Mouse (Mus musculus) liver, embryonic 14.5 days (tissue): ENCODE data around the gene Acvr1. TPM values are rescaled to one million over a fixed set of nuclear protein-coding genes. Genes with fewer than 3 reads are reported as not detected.
A peak's percentile ranks its signal among the peaks of the same experiment; 100 is the strongest.

Experiments
- ATAC-seq: fragments of 200-750 bp; cut with Nextera tagmentation; 2 replicates; pipeline ENCODE4 v1.8.0; 2017; ENCODE audit warnings: moderate number of reproducible peaks, mild to moderate bottlenecking, moderate library complexity; ENCODE audit not compliant: insufficient read depth
- DNase-seq, 3 experiments: peaks; one replicate each; pipeline ENCODE4 v3.0.0-alpha.2; 2012 to 2013; ENCODE audit warnings: low read depth in 3 of 3, low spot score in 3 of 3
- H3K27ac ChIP-seq: fragments of 300-500 bp; sonication (generic); 2 replicates; pipeline ENCODE4 v1.5.1; 2014; ENCODE audit warnings: moderate library complexity, mild to moderate bottlenecking, control low read depth, inconsistent platforms
- H3K27me3 ChIP-seq: fragments of 300-500 bp; sonication (generic); 2 replicates; pipeline ENCODE4 v1.6.1; 2014; ENCODE audit warnings: mild to moderate bottlenecking, low read length, moderate library complexity; ENCODE audit not compliant: control insufficient read depth, insufficient read depth
- H3K36me3 ChIP-seq: fragments of 300-500 bp; sonication (generic); replicated peaks from 2 replicates; pipeline ENCODE4 v1.6.1; 2014; ENCODE audit warnings: low read depth; ENCODE audit not compliant: control insufficient read depth, insufficient read depth
- H3K4me1 ChIP-seq, 2 experiments: fragments of 200-500 bp in 1 of 2; fragments of 300-500 bp in 1 of 2; sonication (generic) in 1 of 2; replicated peaks; 2 replicates each; pipeline ENCODE4 v1.6.1; 2012 to 2014; ENCODE audit warnings: antibody characterized with exemption in 1 of 2, inconsistent platforms in 1 of 2, low read length in 1 of 2; ENCODE audit not compliant: control insufficient read depth in 2 of 2, insufficient read depth in 2 of 2
- H3K4me2 ChIP-seq: fragments of 300-500 bp; sonication (generic); 2 replicates; pipeline ENCODE4 v1.6.1; 2014; ENCODE audit warnings: low read depth, mild to moderate bottlenecking, control low read depth, moderate library complexity
- H3K4me3 ChIP-seq, 2 experiments: fragments of 200-500 bp in 1 of 2; fragments of 300-500 bp in 1 of 2; sonication (generic) in 1 of 2; 2 replicates each; pipeline ENCODE4 v1.5.1; 2012 to 2014; ENCODE audit warnings: low read depth in 2 of 2, low read length in 2 of 2, mild to moderate bottlenecking in 2 of 2, control low read depth in 1 of 2, inconsistent platforms in 1 of 2, moderate library complexity in 1 of 2; ENCODE audit not compliant: insufficient read depth in 1 of 2
- H3K9ac ChIP-seq: fragments of 300-500 bp; sonication (generic); replicated peaks from 2 replicates; pipeline ENCODE4 v1.6.1; 2014; ENCODE audit warnings: mild to moderate bottlenecking, control low read depth, moderate library complexity
- H3K9me3 ChIP-seq: fragments of 300-500 bp; sonication (generic); 2 replicates; pipeline ENCODE4 v1.6.1; 2016; ENCODE audit warnings: low read length, mixed read lengths; ENCODE audit not compliant: control insufficient read depth
- CTCF ChIP-seq: IDR thresholded peaks from 2 replicates; pipeline ENCODE4 v1.5.1; 2016; ENCODE audit warnings: antibody characterized with exemption, low read depth, control low read depth
- EP300 ChIP-seq: IDR thresholded peaks from 2 replicates; pipeline ENCODE4 v1.6.1; 2016; ENCODE audit warnings: antibody characterized with exemption, low read depth
- WGBS: fragments of 180-500 bp; shearing (Covaris S2); extraction: QIAGEN DNeasy Blood & Tissue Kit; methylation state at CpG from one replicate; pipeline ENCODE4 v1.1.7; 2014; ENCODE audit not compliant: insufficient replicate concordance; 5-methylcytosine and 5-hydroxymethylcytosine counted together
- polyA plus RNA-seq, 2 experiments: library from polyadenylated mRNA; depleted of rRNA in 1 of 2; stranded (reverse) in 1 of 2; unstranded in 1 of 2; fragments of >200 nt; fragmentation: Nextera tagmentation in 1 of 2; extraction: Ambion mirVana in 1 of 2; gene quantifications; 2 replicates each; pipeline versions ENCODE4 v1.2.1 to v1.2.3; 2012 to 2014

Acvr1 gene
- polyA plus RNA-seq, 2 experiments = 2.0 to 3.3 TPM

GRCm38 (mm10) chr2:58513212-58513611 lies 53.7 kb downstream of the Acvr1 start:
- Histone ChIP-seq H3K4me1 (peaks cover 0 to 10% of the 10 kb centered on the region in 2 experiments; a peak in 1 of 4 replicates), H3K27me3 (no peaks in the 10 kb centered on the region), H3K4me3 (no peak overlapping the region), H3K4me2 (no peak overlapping the region), H3K9ac (no peak overlapping the region), H3K9me3 (no peaks in the 10 kb centered on the region), H3K36me3 (no peaks in the 10 kb centered on the region), H3K27ac (no peak overlapping the region)
- 37% methylated on average over 3 of the region's 3 CpGs for WGBS
- ATAC-seq = peak; percentile 35
- no peak for TF ChIP-seq CTCF
- no peak for TF ChIP-seq EP300
- no peak for DNase-seq

- no peak overlapping the region for H3K9ac ChIP-seq
- no peak overlapping the region for H3K27ac ChIP-seq
- H3K4me1 ChIP-seq = peaks cover 0 to 13% of the 10 kb centered on the region in 2 experiments; a peak in 2 of 4 replicates
- ATAC-seq = no peak
- no peaks in the 10 kb centered on the region for H3K27me3 ChIP-seq
- no peak overlapping the region for H3K4me2 ChIP-seq
- DNase-seq = no peak
- WGBS = 58% methylated on average over 8 of the region's 8 CpGs
- H3K9me3 ChIP-seq = no peaks in the 10 kb centered on the region
- no peak overlapping the region for H3K4me3 ChIP-seq
- no peaks in the 10 kb centered on the region for H3K36me3 ChIP-seq
- no peak for TF ChIP-seq EP300
- no peak for TF ChIP-seq CTCF
Observed at GRCm38 (mm10) chr2:58510192-58510591, 56.8 kb downstream of the Acvr1 start.

GRCm38 (mm10) chr2:58505306-58506090 lies 61.5 kb downstream of the Acvr1 start:
- WGBS = 68% methylated on average over 9 of the region's 9 CpGs
- Histone ChIP-seq H3K27me3 (no peaks in the 10 kb centered on the region), H3K9me3 (no peaks in the 10 kb centered on the region), H3K27ac (no peak overlapping the region), H3K4me3 (no peak overlapping the region), H3K4me1 (peaks cover 0 to 6% of the 10 kb centered on the region in 2 experiments; a peak in 2 of 4 replicates), H3K4me2 (no peak overlapping the region), H3K9ac (no peak overlapping the region), H3K36me3 (no peaks in the 10 kb centered on the region)
- no peak for TF ChIP-seq CTCF
- TF ChIP-seq EP300 = no peak
- ATAC-seq (no peak), DNase-seq (no peak)

- ATAC-seq (no peak), DNase-seq (no peak)
- Histone ChIP-seq H3K27me3 (no peaks in the 10 kb centered on the region), H3K9ac (no peak overlapping the region), H3K36me3 (no peaks in the 10 kb centered on the region), H3K4me2 (no peak overlapping the region), H3K4me1 (0 out of 4 replicates have a peak, but pooled peaks cover 0 to 2% of the 10 kb centered on the region in 2 experiments), H3K9me3 (no peaks in the 10 kb centered on the region), H3K27ac (no peak overlapping the region), H3K4me3 (no peak overlapping the region)
- WGBS = 31% methylated on average over 8 of the region's 8 CpGs
- no peak for TF ChIP-seq EP300
- no peak for TF ChIP-seq CTCF
Observed at GRCm38 (mm10) chr2:58496647-58497410, 70.1 kb downstream of the Acvr1 start.

- no peaks in the 10 kb centered on the region for H3K9me3 ChIP-seq
- H3K36me3 ChIP-seq = no peaks in the 10 kb centered on the region
- TF ChIP-seq EP300 (no peak), CTCF (no peak)
- H3K27me3 ChIP-seq = no peaks in the 10 kb centered on the region
- no peak overlapping the region for H3K4me2 ChIP-seq
- H3K4me1 ChIP-seq = 0 out of 4 replicates have a peak, but pooled peaks cover 0 to 2% of the 10 kb centered on the region in 2 experiments
- H3K9ac ChIP-seq = no peak overlapping the region
- 76% methylated on average over 3 of the region's 3 CpGs for WGBS
- DNase-seq (no peak), ATAC-seq (no peak)
- H3K27ac ChIP-seq = no peak overlapping the region
- H3K4me3 ChIP-seq = no peak overlapping the region
Observed at GRCm38 (mm10) chr2:58495271-58495670, 71.7 kb downstream of the Acvr1 start.
